ENCODE assay signal across 8 mouse cellular contexts in the genomic region with DNA sequence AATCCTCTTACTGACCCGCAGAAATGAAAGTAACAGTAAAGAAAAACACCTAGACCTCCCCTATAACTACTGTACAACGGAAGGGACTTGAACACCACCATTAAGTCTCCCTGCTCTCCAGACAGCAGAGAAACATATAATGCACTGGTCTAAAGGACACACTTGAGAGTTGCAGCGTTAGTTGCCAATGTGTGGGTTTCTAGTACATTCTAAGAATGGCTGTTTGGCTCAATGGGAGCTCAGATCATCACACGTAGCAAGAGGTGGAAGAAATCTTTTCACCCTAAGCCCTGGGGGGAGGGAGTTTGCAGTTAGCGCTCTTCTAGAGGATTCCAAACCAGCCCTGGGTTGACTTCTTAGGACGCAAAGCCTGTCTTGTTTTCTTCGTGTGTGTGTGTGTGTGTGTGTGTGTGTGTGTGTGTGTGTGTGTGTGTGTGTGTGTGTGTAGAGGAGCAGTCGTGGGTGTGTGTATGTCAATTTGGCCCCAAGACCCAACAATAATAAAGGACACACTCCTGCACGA. TPM values are rescaled to one million over a fixed set of nuclear protein-coding genes. Genes with fewer than 3 reads are reported as not detected.
A peak's percentile ranks its signal among the peaks of the same experiment; 100 is the strongest.
DNase-seq lines count a peak whose midpoint lies in the region; ATAC-seq and TF ChIP-seq lines count a peak whose summit lies in the region.

No protein-coding gene starts in this region.

- H3K9me3 ChIP-seq in heart, embryonic 12.5 days (replicated peaks), result no peaks in the 10 kb centered on the region
- no peaks in the 10 kb centered on the region for H3K9me3 ChIP-seq in heart, embryonic 16.5 days (replicated peaks; ENCODE audit: control insufficient read depth, low read length)

- no peaks in the 10 kb centered on the region for H3K36me3 ChIP-seq in heart, embryonic 12.5 days
- no peaks in the 10 kb centered on the region for H3K36me3 ChIP-seq in heart, embryonic 16.5 days (ENCODE audit: control insufficient read depth, insufficient read depth)
- H3K36me3 ChIP-seq in macrophage (ENCODE audit: inconsistent target), result no peaks in the 10 kb centered on the region

- no peak for TF ChIP-seq POLR2A in bone marrow, adult 2 months (IDR thresholded peaks at IDR 0.05; ENCODE audit: borderline replicate concordance, control insufficient read depth, low read depth, low read length)

- peak overlapping the region; percentile 29; the same call in 1 of the 2 replicates for H3K9ac ChIP-seq in heart, embryonic 12.5 days
- H3K9ac ChIP-seq in heart, embryonic 16.5 days (ENCODE audit: low read length), result peak overlapping the region; percentile 32; the same call in 1 of the 2 replicates

- DNase-seq in heart, postnatal 4 days, result no peak
- DNase-seq in cerebellum, adult 9-10 months, result no peak
- DNase-seq in urinary bladder, adult 2 months (ENCODE audit: low spot score), result no peak
- no peak for DNase-seq in left cerebral cortex, postnatal 25 days (ENCODE audit: low spot score in 2 of 2)

- H3K27ac ChIP-seq in heart, embryonic 12.5 days (ENCODE audit: poor library complexity, severe bottlenecking), result no peak overlapping the region
- H3K27ac ChIP-seq in bone marrow, adult 2 months (ENCODE audit: control insufficient read depth, insufficient read depth, low read depth, low read length, poor library complexity), result no peak overlapping the region
- no peak overlapping the region for H3K27ac ChIP-seq in heart, embryonic 16.5 days (ENCODE audit: low read length)
- H3K27ac ChIP-seq in macrophage, result peak overlapping the region; percentile 64

- peak overlapping the region; percentile 73 for H3K4me3 ChIP-seq in heart, embryonic 12.5 days
- H3K4me3 ChIP-seq in bone marrow, adult 2 months (replicated peaks; ENCODE audit: control insufficient read depth, low read depth, low read length), result peak overlapping the region; percentile 3
- peak overlapping the region; percentile 65 for H3K4me3 ChIP-seq in heart, embryonic 16.5 days (ENCODE audit: low read length)
- peak overlapping the region; percentile 83 for H3K4me3 ChIP-seq in macrophage (ENCODE audit: inconsistent target)

- intact Hi-C loops in left cerebral cortex, postnatal 25 days (cut with DNase I), result loop anchor here (1.0 to 10.0 kb wide), 3 partner anchors 302 to 1749 kb away; a partner anchor contains a TSS

- TF ChIP-seq CTCF in bone marrow, adult 2 months (IDR thresholded peaks at IDR 0.05; ENCODE audit: control insufficient read depth, insufficient read depth, low read length), result no peak

- 5% methylated on average over 9 of the region's 9 CpGs for WGBS in heart, embryonic 12.5 days
- 6% methylated on average over 9 of the region's 9 CpGs for WGBS in bone marrow, adult 2 months
- WGBS in heart, embryonic 16.5 days, result 16% methylated on average over 9 of the region's 9 CpGs
- 7% methylated on average over 9 of the region's 9 CpGs for WGBS in macrophage (ENCODE audit: missing documents)

- peaks cover 48% of the 10 kb centered on the region for H3K4me1 ChIP-seq in heart, embryonic 12.5 days (replicated peaks)
- H3K4me1 ChIP-seq in bone marrow, adult 2 months (ENCODE audit: control insufficient read depth, insufficient read depth, low read length), result no peaks in the 10 kb centered on the region
- peaks cover 17% of the 10 kb centered on the region for H3K4me1 ChIP-seq in heart, embryonic 16.5 days (ENCODE audit: control insufficient read depth, insufficient read depth, low read length)

- H3K4me2 ChIP-seq in heart, embryonic 12.5 days, result peak overlapping the region; percentile 97
- peak overlapping the region; percentile 99 for H3K4me2 ChIP-seq in heart, embryonic 16.5 days (ENCODE audit: low read depth, low read length)

- H3K27me3 ChIP-seq in heart, embryonic 12.5 days (replicated peaks), result peaks cover 59% of the 10 kb centered on the region
- H3K27me3 ChIP-seq in heart, embryonic 16.5 days (ENCODE audit: control insufficient read depth, insufficient read depth, low read length), result peaks cover 56% of the 10 kb centered on the region

- ATAC-seq in heart, embryonic 12.5 days (ENCODE audit: insufficient number of reproducible peaks, low FRiP score), result no peak
- ATAC-seq in heart, embryonic 16.5 days (replicated peaks; ENCODE audit: extremely low read depth, insufficient read depth, low FRiP score), result no peak

- peaks cover 37% of the 10 kb centered on the region for H3K79me2 ChIP-seq in macrophage (ENCODE audit: inconsistent target)

RNA-seq across cellular contexts. Expression of a gene that starts 2.7 kb away (rescaled TPM):
- 7.0 and 7.8 TPM in 2 replicates for polyA plus RNA-seq in heart, embryonic 12.5 days (2016; fragmentation: Nextera tagmentation; extraction: Ambion mirVana)
- total RNA-seq in heart, postnatal 4 days (2021), result 1 to 10 TPM; 6.8 to 8.1 TPM
- 12.0 and 15.0 TPM in 2 replicates for polyA plus RNA-seq in bone marrow, adult 2 months (2011; ENCODE audit: insufficient read depth, insufficient read length, low replicate concordance, missing spikeins)
- 5.8 and 8.2 TPM in 2 replicates for polyA plus RNA-seq in heart, embryonic 16.5 days (2015; fragmentation: Nextera tagmentation; extraction: Ambion mirVana)
- total RNA-seq in macrophage (2018; cell fraction: chromatin; rRNA removed), result 10 to 100 TPM in 25 of 26 experiments, 1 to 10 TPM in 1; 3.6 to 89.4 (median 26.0) TPM
- 100 to 1,000 TPM in 11 of 26 experiments, 10 to 100 TPM in 15; 23.5 to 155 (median 91.4) TPM for total RNA-seq in macrophage (2018; cell fraction: cytosol; rRNA removed)
- 100 to 1,000 TPM in 6 of 26 experiments, 10 to 100 TPM in 20; 13.9 to 147 (median 72.0) TPM for total RNA-seq in macrophage (2018; cell fraction: nucleus; rRNA removed)
- polyA plus RNA-seq in macrophage (2018), result 65.1 to 129 TPM (median 106 TPM) in 3 replicates
- 6.3 and 9.7 TPM in 2 replicates for polyA plus RNA-seq in urinary bladder, adult 2 months (2012; rRNA removed)
- total RNA-seq in left cerebral cortex, postnatal 25 days (2021), result 10 to 100 TPM; 19.1 to 19.4 TPM

RNA-seq across cellular contexts. Expression of a gene that starts 30.2 kb away (rescaled TPM):
- 25.5 and 32.2 TPM in 2 replicates for polyA plus RNA-seq in heart, embryonic 12.5 days (2016; fragmentation: Nextera tagmentation; extraction: Ambion mirVana)
- total RNA-seq in heart, postnatal 4 days (2021), result 1 to 10 TPM; 5.8 to 6.2 TPM
- polyA plus RNA-seq in bone marrow, adult 2 months (2011; ENCODE audit: insufficient read depth, insufficient read length, low replicate concordance, missing spikeins), result not detected in 2 replicates
- polyA plus RNA-seq in heart, embryonic 16.5 days (2015; fragmentation: Nextera tagmentation; extraction: Ambion mirVana), result 12.0 and 12.7 TPM in 2 replicates
- 1 to 10 TPM in 18 of 26 experiments, under 1 TPM in 2, not detected in 6; 0.91 to 3.1 (median 2.1) TPM for total RNA-seq in macrophage (2018; cell fraction: chromatin; rRNA removed)
- under 1 TPM in 4 of 26 experiments, not detected in 22; 0.27 to 0.39 (median 0.34) TPM for total RNA-seq in macrophage (2018; cell fraction: cytosol; rRNA removed)
- 1 to 10 TPM in 17 of 26 experiments, under 1 TPM in 3, not detected in 6; 0.83 to 3.5 (median 1.9) TPM for total RNA-seq in macrophage (2018; cell fraction: nucleus; rRNA removed)
- 0.20 TPM in 1 of 3 replicates, not detected in the others for polyA plus RNA-seq in macrophage (2018)
- polyA plus RNA-seq in urinary bladder, adult 2 months (2012; rRNA removed), result 1.0 and 1.6 TPM in 2 replicates
- not detected for total RNA-seq in left cerebral cortex, postnatal 25 days (2021)

Comparison
In these comparisons a context has a peak if more than half of its experiments do, and no peak if none do; other contexts are left out.
1. H3K4me3 ChIP-seq: peak in every context shown above with its lines; median percentile 83 in macrophage; 73 in heart, embryonic 12.5 days; 65 in heart, embryonic 16.5 days; 3 in bone marrow, adult 2 months.